Mouse (Mus musculus) v-Abl transformed pro-B cells (cell line): ENCODE results near the gene Ifi47.
"Not testable (repeated sequence)": the region's sequence is repeated elsewhere in the genome, so short reads cannot be mapped to it uniquely, and the experiment has no call there.

Source experiments
- in situ Hi-C, 2 experiments: fragments of 400-800 bp; cut with MboI; formaldehyde crosslinking; loops; one replicate each; pipeline ENCODE4 v1.15.1; 2025; ENCODE audit not compliant: unreplicated experiment in 2 of 2

Ifi47 gene

DNA sequence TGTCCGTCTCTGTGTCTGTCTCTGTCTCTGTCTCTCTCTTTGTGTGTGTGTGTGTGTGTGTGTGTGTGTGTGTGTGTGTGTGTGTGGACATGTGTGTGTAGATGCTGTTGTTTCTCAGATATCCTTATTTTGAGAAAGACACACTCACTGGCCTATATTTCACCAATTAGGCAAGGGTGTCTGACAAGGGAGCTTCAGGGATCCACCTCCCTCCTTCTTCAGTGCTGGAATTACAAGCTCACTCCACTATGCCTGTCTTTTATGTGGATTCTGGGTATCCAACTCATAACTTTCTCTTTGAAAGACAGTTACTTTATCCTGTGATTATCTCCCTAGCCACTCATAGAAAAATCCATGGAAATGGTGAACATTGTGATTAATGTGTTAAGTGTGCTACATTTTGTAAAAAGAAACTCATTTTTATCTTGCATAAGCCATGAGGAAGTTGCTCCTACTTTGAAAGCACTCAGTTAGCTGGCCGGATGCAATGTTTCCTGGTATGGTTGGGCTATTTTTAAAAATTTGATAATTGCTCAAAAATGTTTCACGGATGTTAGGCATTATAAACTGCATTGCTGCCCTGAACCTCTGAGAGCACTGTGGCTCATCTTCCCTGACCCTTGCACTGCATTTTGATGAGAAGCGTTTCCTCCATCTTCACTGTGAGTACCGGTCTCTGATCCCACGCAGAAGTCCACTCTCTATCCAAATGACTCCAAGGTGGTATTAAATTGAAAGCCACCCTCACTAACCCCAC, at the start of gene Ifi47:
TSS of gene Ifi47 (plus strand) at position 587 of the 757 bp plus-strand sequence.
- in situ Hi-C loops, result loop anchor here in 1 of 2 experiments (25.0 kb wide), 1 partner anchor 89 kb away; the partner anchor contains the start of genes 9930111J21Rik1, Gm12185, Olfr56 and Tgtp1

DNA sequence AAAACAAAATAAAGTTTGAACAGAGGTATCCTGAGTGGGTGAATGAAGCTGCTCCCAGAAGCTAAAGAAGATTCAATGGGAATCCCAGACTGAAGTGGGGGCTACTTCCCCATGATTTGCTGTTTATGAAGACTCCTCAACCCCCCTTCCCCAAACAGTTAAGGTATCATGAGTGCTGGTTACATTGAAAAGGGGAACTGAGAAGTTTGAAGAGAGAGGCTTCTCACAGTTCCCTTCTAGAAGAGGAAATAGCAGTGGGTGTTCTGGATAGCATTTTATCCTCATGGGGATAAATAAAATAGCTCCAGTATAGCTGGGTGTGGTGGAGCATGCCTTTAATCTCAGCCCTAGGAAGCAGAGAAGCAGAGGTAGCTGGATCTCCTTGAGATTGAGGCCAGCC, 26.3 kb upstream of the Ifi47 start:
- in situ Hi-C loops, result not testable (repeated sequence)

DNA sequence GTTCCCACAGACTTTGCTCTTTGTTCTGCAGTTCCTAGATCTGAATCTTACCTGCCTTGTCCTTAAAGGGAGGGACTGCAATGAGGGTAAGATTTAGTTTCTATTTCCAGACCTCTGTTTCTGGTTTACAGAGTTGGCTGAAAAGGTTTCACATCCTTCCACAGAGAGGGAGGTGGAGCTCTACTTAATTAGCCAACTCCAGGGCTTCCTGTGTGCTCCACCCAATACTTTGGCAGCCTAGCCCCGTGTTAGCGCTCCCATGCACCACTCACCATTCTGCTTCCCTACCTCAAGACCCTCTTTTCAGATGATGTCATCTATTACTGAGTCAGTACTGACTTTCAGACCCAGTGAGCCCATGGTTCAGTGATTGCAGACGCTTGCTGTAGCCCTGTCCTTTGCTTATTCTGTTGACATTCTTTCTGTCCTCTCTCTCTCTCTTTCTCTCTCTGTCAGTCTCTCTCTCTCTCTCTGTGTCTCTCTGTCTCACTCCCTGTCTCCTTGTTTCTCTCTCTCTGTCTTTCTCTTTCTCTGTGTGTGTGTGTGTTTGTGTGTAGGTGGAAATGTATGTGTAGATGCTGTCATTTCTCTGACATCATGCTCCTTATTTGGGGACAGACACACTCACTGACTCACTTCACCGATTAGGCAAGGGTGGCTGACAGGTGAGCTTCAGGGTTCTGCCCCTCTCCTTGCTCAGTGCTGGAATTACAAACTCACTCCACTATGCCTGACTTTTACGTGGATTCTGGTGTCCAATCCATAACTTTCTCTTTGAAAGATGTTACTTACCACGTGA, 25.1 kb upstream of the Ifi47 start, which contains the start of gene 9930111J21Rik2:
TSS of gene 9930111J21Rik2 (minus strand) at position 150 of the 799 bp plus-strand sequence.
- in situ Hi-C loops, result not testable (repeated sequence)

DNA sequence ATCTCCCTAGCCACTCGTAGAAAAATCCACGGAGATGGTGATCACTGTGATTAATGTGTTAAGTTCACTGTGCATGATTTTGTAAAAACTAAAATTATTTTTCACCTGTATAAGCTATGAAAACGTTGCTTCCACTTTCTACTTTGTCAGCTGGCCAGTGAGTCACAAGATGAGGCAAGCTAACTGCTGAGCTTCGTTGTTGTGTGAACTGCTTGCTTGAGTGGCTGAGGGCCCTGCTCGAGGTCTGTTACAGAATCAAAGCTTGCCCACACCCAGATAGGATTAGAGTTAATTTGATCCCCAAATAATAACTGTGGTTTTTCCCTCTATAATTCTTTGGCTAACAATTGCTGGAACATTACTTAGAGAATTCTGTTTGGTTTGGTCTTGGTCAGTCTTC, 24.5 kb upstream of the Ifi47 start:
- in situ Hi-C loops, result not testable (repeated sequence)

DNA sequence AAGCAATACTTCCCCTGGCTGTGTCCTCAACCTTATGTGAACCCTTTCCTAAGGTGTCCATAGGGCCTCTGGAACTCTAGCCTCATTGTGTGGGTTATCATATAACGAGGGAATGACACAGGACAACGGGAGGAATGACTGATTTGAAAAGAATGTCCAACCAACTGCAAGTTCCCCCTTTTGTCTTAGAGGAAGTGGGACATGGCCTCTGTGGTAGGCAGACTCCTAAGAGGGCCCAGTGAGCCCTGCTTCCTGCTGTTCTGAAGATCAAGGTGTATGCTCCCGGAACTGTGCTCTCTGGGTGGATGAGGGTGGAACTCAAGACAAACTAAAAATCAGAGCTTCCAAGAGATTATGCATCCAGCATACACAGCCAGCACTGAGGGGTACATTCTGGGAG, 16.3 kb upstream of the Ifi47 start:
- in situ Hi-C loops, result not testable (repeated sequence)

DNA sequence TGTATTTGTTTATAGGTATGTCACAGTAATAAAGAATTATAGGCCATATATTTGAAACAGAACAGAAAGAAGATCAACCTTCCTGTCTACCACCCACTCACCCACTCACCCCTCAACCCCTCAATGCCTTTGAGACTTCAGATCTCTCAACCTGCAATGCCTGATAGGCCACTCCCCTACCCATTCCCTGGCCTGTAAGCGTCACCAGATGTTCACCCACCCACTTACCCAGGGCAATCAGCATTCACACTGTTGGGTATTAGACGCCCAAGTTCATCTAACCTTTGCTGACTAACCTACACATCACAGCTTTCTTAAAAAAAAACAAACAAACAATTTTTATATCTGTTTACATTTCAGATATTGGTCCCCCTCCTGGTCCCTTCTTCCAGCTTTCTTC, 14.5 kb upstream of the Ifi47 start:
- in situ Hi-C loops, result not testable (repeated sequence)

DNA sequence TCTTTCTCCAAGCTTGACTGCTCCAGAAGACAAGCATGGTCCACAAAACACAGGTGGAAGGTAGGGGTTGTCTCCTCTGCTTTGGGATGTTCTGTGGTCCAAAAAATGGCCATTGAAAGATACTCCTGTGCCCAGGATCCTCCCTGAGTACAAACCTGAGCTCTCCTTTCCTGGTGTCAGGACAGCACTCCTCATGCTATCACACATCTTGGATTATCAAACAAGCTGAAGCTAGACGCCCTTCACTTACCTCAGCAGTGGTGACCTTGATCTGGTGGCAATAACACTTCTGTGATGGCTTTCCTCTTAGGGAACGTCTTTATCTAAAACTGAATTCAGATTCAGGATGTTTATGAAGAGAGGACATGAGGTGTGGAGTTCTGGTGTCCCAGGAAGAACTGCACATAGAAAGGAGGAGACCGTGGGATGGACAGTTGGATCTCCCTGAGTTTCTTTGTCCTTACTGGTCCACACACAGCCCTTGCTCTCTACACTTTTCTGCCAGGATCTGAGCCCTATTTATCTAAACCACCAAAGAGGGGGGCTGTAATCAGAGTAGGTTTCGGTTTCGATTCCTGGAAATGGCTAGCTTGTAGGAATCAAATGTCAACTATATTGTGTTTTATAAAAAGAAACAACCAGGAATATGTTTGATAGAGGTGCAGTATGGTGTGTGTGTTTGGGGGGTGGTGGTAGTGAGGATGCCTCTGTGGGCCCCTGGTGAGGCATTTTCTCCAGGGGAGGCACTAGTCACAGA, 12.5 kb upstream of the Ifi47 start, which contains the start of gene Tgtp2:
TSS of gene Tgtp2 (minus strand) at position 494 of the 757 bp plus-strand sequence.
- in situ Hi-C loops, result not testable (repeated sequence)

DNA sequence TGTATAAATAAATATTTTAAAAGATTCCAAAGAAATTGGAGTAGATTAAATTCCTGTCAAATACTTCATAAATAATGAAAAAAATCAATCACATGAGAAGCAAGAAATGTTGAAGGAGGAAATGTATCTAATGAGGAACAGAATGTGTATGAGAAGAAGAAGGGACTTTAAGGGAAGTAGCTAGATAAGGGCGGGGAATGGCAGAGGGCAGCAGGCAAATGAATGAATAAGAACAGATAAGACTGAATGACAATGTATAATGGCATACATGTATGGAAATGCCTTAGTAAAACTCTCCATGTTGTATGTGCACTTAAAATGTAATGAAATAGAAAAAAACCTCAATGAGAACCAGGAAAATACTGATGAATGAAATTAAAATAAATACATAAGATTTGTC, 8.0 kb upstream of the Ifi47 start:
- in situ Hi-C loops, result no loop called here

DNA sequence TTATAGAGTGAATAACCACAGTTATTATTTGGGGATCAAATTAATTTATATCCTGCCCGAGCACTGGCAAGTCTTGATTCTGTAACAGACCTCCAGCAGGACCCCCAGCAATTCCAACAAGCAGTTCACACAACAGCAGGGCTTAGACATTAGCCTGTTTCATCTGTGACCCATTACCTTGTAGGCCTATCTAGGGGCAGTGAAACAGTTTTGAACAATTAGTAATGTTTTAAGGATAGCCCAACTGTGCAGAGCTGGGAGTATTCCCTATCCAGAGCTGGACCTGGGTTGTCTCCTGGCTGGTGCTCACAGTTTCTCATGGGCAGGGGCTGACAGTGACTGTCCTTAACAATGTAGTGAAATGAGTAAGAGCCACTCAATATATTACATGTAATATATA, 625 bp downstream of the Ifi47 start:
- in situ Hi-C loops, result loop anchor here in 1 of 2 experiments (25.0 kb wide), 1 partner anchor 90 kb away; the partner anchor contains the start of genes 9930111J21Rik1, Gm12185, Olfr56 and Tgtp1

DNA sequence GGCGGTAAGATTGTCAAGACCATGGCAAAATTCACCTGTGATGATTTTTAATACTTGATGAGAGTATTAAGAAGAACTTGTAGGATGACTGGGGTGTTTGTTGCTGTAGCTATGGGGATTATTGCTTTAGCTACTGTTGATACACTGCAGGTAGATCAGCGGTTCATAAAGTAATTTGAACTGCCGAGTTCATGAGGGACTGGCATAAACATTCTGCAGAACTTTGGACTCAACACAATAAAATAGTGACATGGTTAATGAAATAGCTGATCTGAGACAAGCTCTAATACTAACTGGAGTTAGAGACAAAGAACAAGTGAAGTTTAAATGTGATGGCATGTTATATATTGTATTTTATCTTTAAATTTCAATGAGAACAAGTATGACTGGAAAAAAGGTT, 2.3 kb downstream of the Ifi47 start:
- in situ Hi-C loops, result loop anchor here in 1 of 2 experiments (25.0 kb wide), 1 partner anchor 91 kb away; the partner anchor contains the start of genes 9930111J21Rik1, Gm12185, Olfr56 and Tgtp1

DNA sequence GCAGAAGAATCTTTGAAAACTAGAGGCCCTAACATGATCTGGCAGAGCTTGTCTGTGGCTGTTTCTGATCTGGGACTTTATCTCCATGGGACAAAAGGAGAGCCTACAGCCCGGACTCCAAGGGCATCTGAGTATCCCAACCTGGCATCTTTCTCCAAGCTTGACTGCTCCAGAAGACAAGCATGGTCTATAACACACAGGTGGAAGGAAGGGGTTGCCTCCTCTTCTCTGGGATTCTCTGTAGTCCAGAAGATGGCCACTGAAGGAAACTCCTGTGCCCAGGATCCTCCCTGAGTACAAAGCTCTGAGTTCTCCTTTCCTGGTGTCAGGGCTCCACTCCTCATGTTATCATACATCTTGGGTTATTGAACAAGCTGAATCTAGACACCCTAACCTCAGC, 4.2 kb downstream of the Ifi47 start:
- in situ Hi-C loops, result loop anchor here (10.0 to 25.0 kb wide), 3 partner anchors 86 to 164 kb away; partner anchors contain the start of genes Gm12185 (in 2 of the 2), Tgtp1 (in 2 of the 2), 9930111J21Rik1 (in 1 of the 2) and Mgat1 (in 1 of the 2)

DNA sequence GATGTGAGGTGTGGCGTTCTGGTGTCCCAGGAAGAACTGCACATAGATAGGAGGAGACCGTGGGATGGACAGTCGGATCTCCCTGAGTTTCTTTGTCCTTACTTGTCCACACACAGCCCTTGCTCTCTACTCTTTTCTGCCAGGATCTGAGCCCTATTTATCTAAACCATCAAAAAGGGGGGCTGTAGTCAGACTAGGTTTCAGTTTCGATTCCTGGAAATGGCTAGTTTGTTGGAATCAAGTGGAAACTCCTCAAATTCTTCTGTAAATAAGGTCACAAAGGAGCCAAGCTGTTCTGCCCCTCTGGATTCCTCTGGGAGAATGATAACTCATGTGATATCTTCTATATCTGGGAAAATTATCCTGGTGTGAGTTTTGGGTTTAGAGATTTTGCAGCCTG, 5.0 kb downstream of the Ifi47 start:
- in situ Hi-C loops, result loop anchor here (10.0 to 25.0 kb wide), 3 partner anchors 87 to 163 kb away; partner anchors contain the start of genes Gm12185 (in 2 of the 2), Tgtp1 (in 2 of the 2), 9930111J21Rik1 (in 1 of the 2) and Mgat1 (in 1 of the 2)

DNA sequence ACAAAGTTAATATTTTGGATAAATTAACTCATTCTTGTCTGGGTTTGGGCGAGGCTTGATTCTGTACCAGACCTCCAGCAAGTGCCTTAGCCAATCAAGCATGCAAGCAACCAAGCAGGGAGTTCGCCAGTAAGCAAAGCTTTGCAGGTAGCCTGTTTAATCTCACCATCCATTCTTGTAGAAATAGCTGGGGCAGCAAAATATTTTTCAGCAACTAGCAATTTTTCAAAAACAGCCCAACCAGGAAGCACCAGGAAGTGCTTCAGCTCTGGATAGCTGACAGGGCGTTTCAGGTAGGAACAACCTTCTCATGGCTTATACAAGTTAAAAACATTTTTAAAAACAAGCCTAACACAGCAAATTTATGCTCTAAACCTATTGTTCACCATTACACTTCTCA, 5.5 kb downstream of the Ifi47 start:
- in situ Hi-C loops, result loop anchor here (10.0 to 25.0 kb wide), 3 partner anchors 87 to 163 kb away; partner anchors contain the start of genes Gm12185 (in 2 of the 2), Tgtp1 (in 2 of the 2), 9930111J21Rik1 (in 1 of the 2) and Mgat1 (in 1 of the 2)

DNA sequence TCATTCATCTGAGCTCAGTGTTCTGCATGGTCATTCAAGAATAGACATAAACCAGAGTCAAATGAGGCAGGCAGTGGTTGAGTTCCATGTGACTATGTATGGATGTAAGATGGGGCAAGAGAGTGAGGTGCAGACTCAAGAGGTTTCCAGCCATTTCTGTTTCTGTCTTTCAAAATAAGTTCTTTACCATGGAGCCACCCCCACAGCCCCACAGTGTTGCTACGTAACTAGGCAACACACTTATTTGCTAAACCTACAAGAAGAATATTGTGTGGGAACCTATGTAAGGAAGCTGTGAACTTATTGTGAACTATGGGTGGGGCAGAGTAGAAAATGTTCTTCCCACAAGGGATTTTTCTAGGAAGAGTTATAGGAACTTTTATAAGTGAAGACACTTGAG, 6.8 kb downstream of the Ifi47 start:
- in situ Hi-C loops, result loop anchor here (10.0 to 25.0 kb wide), 3 partner anchors 88 to 162 kb away; partner anchors contain the start of genes Gm12185 (in 2 of the 2), Tgtp1 (in 2 of the 2), 9930111J21Rik1 (in 1 of the 2) and Mgat1 (in 1 of the 2)

DNA sequence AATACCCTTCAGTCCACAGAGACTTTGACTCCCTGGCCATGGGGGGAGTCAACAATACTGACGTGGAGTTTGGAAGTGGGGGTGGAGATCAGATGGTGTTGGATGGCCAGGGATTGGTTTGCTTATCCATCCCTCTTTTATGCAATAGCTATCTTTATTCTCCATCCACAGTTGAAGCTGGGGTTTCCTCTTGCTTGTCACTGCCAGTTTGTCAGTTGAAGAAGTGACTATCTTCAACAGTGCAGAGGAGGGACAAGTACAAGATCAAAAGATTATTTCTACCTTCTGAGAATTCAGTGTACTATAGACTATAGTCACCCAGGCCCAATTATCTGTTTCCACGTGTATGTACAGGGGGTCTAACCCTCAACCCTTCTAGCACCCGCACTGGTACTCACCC, 7.4 kb downstream of the Ifi47 start:
- in situ Hi-C loops, result loop anchor here (10.0 to 25.0 kb wide), 3 partner anchors 89 to 161 kb away; partner anchors contain the start of genes Gm12185 (in 2 of the 2), Tgtp1 (in 2 of the 2), 9930111J21Rik1 (in 1 of the 2) and Mgat1 (in 1 of the 2)

DNA sequence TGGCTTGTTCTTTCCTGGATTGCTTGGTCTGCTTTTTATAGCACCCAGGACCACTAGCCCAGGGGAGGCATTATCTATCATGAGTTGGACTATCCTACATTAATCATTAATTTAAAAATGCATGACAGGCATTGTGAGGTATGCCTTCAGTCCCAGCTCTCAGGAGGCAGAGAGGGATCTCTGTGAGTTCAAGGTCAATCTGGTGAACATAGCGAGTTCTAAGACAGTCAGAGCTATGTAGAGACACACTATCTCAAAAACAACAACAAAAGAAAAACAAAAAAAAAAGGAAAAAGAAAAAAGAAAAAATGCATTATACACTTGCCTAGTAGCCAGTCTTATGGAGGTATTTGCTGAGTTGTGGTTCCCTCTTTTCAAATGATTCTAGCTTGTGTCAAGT, 8.0 kb downstream of the Ifi47 start:
- in situ Hi-C loops, result loop anchor here (10.0 to 25.0 kb wide), 3 partner anchors 90 to 160 kb away; partner anchors contain the start of genes Gm12185 (in 2 of the 2), Tgtp1 (in 2 of the 2), 9930111J21Rik1 (in 1 of the 2) and Mgat1 (in 1 of the 2)

DNA sequence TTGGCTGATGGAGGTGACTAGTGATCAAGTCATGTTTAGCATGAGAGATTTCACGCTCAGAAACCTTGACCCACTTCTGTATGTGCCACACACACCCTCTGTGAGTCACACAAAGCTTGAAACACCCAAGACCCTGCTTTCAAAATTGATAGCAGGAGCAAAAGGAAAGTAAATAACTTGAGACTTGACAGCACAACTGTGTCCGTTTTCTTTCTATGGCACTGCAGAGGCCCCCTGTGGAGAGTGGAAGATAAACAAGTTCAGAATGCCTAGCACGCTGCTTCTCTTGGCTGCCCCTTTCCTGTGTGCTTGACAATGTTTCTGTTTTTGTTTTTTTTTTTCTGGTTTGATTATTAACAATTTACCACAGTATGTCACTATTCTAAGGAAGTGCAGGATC, 8.5 kb downstream of the Ifi47 start:
- in situ Hi-C loops, result loop anchor here (10.0 to 25.0 kb wide), 3 partner anchors 90 to 160 kb away; partner anchors contain the start of genes Gm12185 (in 2 of the 2), Tgtp1 (in 2 of the 2), 9930111J21Rik1 (in 1 of the 2) and Mgat1 (in 1 of the 2)

DNA sequence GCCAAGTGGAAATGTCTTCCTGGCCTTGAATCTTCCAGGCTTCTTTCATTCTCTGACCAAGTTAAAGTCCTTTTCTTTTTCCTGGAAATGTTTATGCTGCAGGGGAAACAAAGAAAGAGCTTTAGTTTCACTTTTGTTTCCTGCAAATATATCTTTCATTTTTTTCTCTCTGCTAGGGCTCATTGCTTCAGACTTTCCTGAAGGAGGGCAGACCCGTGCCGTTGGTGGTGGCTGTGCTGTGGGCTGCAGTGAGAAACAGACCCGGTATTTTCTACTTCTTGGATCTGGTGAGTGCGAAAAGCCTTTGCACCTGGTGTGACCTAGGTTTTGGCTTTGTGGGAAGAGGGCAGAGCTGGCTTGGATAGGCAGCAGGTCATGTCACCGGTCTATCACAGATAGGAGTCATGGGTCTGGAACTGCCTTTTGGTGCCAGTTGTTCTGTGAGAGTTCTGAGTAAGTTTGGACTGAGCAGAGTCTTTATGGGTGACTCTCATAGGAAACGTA, 10.5 kb downstream of the Ifi47 start:
- in situ Hi-C loops, result loop anchor here (10.0 to 25.0 kb wide), 3 partner anchors 92 to 158 kb away; partner anchors contain the start of genes Gm12185 (in 2 of the 2), Tgtp1 (in 2 of the 2), 9930111J21Rik1 (in 1 of the 2) and Mgat1 (in 1 of the 2)
